Mouse (Mus musculus): ENCODE data around the gene Slpi. TPM values are rescaled to one million over a fixed set of nuclear protein-coding genes. Genes with fewer than 3 reads are reported as not detected.

Gene Slpi
- polyA plus RNA-seq, 1 experiment from 2014 or later, result not detected

DNA sequence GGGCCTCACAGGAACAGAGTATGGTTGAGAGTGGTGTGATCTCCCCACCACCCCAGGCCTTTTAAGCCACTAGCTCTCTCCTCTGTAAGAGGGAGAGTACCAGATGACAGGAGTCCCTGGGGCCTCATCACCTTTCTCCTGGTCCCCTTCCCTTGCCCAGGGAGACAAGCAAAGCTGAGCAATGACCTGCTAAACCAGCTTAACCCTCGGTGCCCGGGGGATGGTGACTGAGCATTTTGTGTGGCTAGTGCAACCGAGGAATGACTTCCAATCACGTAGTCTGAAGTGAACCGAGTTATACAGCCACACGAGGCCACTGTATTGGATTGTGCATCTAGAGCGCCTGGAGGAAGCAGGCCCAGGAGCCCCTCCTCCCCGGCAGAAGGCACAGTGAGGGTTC lies 35.5 kb upstream of the Slpi start:
- Histone ChIP-seq H3K4me2 (replicated peaks; ENCODE audit: low read depth, low read length) (no peak overlapping the region), H3K27me3 (ENCODE audit: control insufficient read depth, insufficient read depth, low read length) (no peaks in the 10 kb centered on the region), H3K36me3 (ENCODE audit: control insufficient read depth, insufficient read depth, low read length) (peaks cover 34% of the 10 kb centered on the region; the same call in 1 of the 2 replicates), H3K9ac (ENCODE audit: low read depth, low read length) (no peak overlapping the region), H3K9me3 (ENCODE audit: control insufficient read depth, low read length) (no peaks in the 10 kb centered on the region), H3K27ac (ENCODE audit: low read depth, low read length) (no peak overlapping the region), H3K4me3 (ENCODE audit: low read length) (no peak overlapping the region), H3K4me1 (ENCODE audit: control insufficient read depth, insufficient read depth, low read length) (peaks cover 4% of the 10 kb centered on the region; the same call in 1 of the 2 replicates)
- no peak for ATAC-seq (ENCODE audit: low FRiP score, low TSS enrichment)
- 89% methylated on average over 8 of the region's 8 CpGs for WGBS

DNA sequence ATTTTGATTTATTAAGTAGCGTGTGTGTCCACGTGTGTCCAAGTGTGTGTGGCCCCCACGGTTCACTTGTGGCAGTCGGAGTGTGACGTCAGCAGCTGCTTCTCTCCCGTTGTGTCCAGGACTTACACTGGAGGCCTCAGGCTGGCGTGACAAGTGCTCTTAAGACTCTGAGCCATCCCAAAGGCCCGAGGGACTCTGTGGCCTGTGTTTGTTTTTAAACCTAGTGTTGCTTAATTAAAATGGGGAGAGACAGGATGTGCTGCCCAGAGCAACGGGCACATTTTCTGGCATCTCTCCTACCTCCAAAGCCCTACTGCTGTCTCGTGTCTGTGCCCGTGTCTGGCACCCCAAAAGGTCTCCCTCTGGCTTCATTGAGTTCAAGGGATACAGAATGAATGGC lies 34.6 kb upstream of the Slpi start:
- Histone ChIP-seq H3K9ac (ENCODE audit: low read depth, low read length) (no peak overlapping the region), H3K4me1 (ENCODE audit: control insufficient read depth, insufficient read depth, low read length) (peaks cover 11% of the 10 kb centered on the region), H3K4me3 (ENCODE audit: low read length) (no peak overlapping the region), H3K27me3 (ENCODE audit: control insufficient read depth, insufficient read depth, low read length) (no peaks in the 10 kb centered on the region), H3K4me2 (replicated peaks; ENCODE audit: low read depth, low read length) (no peak overlapping the region), H3K27ac (ENCODE audit: low read depth, low read length) (no peak overlapping the region), H3K36me3 (ENCODE audit: control insufficient read depth, insufficient read depth, low read length) (peaks cover 26% of the 10 kb centered on the region; the same call in 1 of the 2 replicates), H3K9me3 (ENCODE audit: control insufficient read depth, low read length) (no peaks in the 10 kb centered on the region)
- no peak for ATAC-seq (ENCODE audit: low FRiP score, low TSS enrichment)
- 73% methylated on average over 11 of the region's 11 CpGs for WGBS

DNA sequence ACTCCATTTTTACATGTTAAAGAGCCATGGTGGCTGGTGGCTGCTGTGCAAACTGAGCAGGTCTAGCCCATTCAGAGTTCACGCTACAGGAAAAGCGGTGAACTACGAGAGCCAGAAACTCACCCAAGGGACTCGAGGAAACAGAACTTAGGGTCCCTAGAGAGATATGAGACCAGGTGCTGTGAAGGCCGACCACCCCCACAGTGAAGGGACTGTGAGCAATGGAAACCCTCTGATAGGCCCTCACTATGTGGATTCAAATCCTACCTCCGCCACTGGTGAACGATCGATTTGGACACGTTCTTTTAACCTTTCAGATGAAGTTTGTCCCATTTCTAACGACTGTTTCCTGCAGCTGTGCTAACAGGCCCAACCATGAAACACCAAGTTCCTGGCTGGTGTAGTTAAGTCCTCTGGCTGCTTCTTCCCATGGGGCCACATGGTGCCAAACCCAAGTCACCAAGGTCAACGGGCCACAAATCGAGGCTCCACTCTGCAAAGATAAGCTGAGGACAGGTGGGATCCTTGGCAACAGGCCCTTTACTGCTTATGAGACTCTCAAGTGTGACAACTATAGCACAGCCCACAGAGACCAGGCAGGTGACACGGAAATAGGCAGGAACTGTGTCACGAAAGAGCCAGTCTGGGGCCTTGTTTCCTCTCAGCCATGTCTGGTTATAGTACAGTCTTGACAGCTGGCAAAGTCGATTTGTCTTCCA lies 33.9 kb upstream of the Slpi start:
- Histone ChIP-seq H3K4me2 (replicated peaks; ENCODE audit: low read depth, low read length) (no peak overlapping the region), H3K4me3 (ENCODE audit: low read length) (no peak overlapping the region), H3K4me1 (ENCODE audit: control insufficient read depth, insufficient read depth, low read length) (peaks cover 12% of the 10 kb centered on the region), H3K27ac (ENCODE audit: low read depth, low read length) (no peak overlapping the region), H3K36me3 (ENCODE audit: control insufficient read depth, insufficient read depth, low read length) (peaks cover 22% of the 10 kb centered on the region; the same call in 1 of the 2 replicates), H3K9ac (ENCODE audit: low read depth, low read length) (no peak overlapping the region), H3K27me3 (ENCODE audit: control insufficient read depth, insufficient read depth, low read length) (no peaks in the 10 kb centered on the region), H3K9me3 (ENCODE audit: control insufficient read depth, low read length) (no peaks in the 10 kb centered on the region)
- 83% methylated on average over 15 of the region's 15 CpGs for WGBS
- no peak for ATAC-seq (ENCODE audit: low FRiP score, low TSS enrichment)

DNA sequence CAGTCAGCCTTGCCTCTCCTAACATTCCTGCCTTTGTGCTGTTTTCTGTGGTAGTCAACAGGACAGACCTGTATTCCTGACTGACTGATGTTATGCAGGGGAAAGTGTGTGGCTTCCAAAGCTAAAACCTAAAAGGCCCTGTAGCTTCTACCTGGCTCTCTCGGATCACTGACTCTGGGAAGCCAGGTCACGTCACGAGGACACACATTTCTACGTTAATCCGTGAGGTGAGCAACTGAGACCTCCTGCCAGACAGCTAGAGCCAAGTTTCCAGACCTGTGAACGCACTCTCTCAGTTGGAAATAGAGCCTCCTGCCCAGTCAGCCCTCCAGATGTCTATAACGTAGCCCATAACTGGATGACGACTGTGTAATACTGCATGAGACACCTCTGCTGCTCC lies 33.1 kb upstream of the Slpi start:
- WGBS, result 73% methylated on average over 8 of the region's 8 CpGs
- H3K27me3 ChIP-seq (ENCODE audit: control insufficient read depth, insufficient read depth, low read length), result no peaks in the 10 kb centered on the region
- no peak overlapping the region for H3K27ac ChIP-seq (ENCODE audit: low read depth, low read length)
- no peak overlapping the region for H3K4me3 ChIP-seq (ENCODE audit: low read length)
- peaks cover 14% of the 10 kb centered on the region; the same call in 1 of the 2 replicates for H3K36me3 ChIP-seq (ENCODE audit: control insufficient read depth, insufficient read depth, low read length)
- ATAC-seq (ENCODE audit: low FRiP score, low TSS enrichment), result no peak
- H3K9me3 ChIP-seq (ENCODE audit: control insufficient read depth, low read length), result no peaks in the 10 kb centered on the region
- no peak overlapping the region for H3K9ac ChIP-seq (ENCODE audit: low read depth, low read length)
- peaks cover 15% of the 10 kb centered on the region for H3K4me1 ChIP-seq (ENCODE audit: control insufficient read depth, insufficient read depth, low read length)
- H3K4me2 ChIP-seq (replicated peaks; ENCODE audit: low read depth, low read length), result no peak overlapping the region

DNA sequence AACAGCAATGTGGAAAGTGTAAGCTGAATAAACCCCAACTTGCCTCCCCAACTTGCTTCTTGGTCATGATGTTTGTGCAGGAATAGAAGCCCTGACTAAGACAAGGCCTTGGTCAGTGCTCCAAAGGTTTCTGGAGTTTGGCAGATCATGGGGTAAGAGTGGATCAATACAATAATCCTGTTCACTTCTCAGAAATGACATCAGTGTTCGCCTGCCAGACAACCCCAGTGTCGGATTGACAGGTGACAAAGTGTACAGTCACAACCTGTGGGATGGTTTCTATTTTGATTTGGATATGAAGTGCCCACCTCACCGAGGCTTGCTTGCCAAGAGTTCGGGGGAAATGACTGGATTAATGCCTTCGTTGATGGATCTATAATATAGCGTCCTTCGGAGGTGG lies 32.4 kb upstream of the Slpi start:
- WGBS, result 91% methylated on average over 7 of the region's 7 CpGs
- H3K9me3 ChIP-seq (ENCODE audit: control insufficient read depth, low read length), result no peaks in the 10 kb centered on the region
- no peaks in the 10 kb centered on the region for H3K27me3 ChIP-seq (ENCODE audit: control insufficient read depth, insufficient read depth, low read length)
- H3K4me1 ChIP-seq (ENCODE audit: control insufficient read depth, insufficient read depth, low read length), result peaks cover 15% of the 10 kb centered on the region
- no peak overlapping the region for H3K4me2 ChIP-seq (replicated peaks; ENCODE audit: low read depth, low read length)
- no peak overlapping the region for H3K4me3 ChIP-seq (ENCODE audit: low read length)
- no peak overlapping the region for H3K9ac ChIP-seq (ENCODE audit: low read depth, low read length)
- no peak overlapping the region for H3K27ac ChIP-seq (ENCODE audit: low read depth, low read length)
- peaks cover 11% of the 10 kb centered on the region; the same call in 1 of the 2 replicates for H3K36me3 ChIP-seq (ENCODE audit: control insufficient read depth, insufficient read depth, low read length)
- no peak for ATAC-seq (ENCODE audit: low FRiP score, low TSS enrichment)

DNA sequence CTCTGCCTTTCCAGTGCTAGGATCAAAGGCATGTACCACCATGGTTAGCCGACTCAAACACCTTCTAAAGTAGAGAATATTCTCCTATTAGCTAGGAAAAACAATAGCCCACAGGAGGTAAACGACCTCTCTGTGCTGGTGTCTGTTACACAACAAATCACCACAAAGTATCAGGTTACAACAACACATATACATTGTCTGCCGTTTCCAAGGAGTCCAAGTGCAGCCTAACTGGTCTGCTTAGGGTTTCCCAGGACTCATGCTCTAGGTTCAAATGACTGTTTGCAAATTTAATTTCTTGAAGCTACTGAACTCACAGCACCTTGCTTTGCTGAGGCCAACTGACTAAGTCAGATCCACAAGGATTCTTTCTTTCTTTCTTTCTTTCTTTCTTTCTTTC lies 30.6 kb upstream of the Slpi start:
- Histone ChIP-seq H3K27ac (ENCODE audit: low read depth, low read length) (0 out of 2 replicates have a peak overlapping the region, but pooled peaks have one; percentile 11), H3K9me3 (ENCODE audit: control insufficient read depth, low read length) (no peaks in the 10 kb centered on the region), H3K36me3 (ENCODE audit: control insufficient read depth, insufficient read depth, low read length) (peaks cover 6% of the 10 kb centered on the region; the same call in 1 of the 2 replicates), H3K4me2 (replicated peaks; ENCODE audit: low read depth, low read length) (no peak overlapping the region), H3K27me3 (ENCODE audit: control insufficient read depth, insufficient read depth, low read length) (peaks cover 1% of the 10 kb centered on the region; the same call in 1 of the 2 replicates), H3K4me1 (ENCODE audit: control insufficient read depth, insufficient read depth, low read length) (peaks cover 15% of the 10 kb centered on the region), H3K9ac (ENCODE audit: low read depth, low read length) (no peak overlapping the region), H3K4me3 (ENCODE audit: low read length) (no peak overlapping the region)
- WGBS, result 0% methylated on average over 3 of the region's 3 CpGs
- ATAC-seq (ENCODE audit: low FRiP score, low TSS enrichment), result 0 out of 2 replicates have a peak, but pooled peaks have one; percentile 70

DNA sequence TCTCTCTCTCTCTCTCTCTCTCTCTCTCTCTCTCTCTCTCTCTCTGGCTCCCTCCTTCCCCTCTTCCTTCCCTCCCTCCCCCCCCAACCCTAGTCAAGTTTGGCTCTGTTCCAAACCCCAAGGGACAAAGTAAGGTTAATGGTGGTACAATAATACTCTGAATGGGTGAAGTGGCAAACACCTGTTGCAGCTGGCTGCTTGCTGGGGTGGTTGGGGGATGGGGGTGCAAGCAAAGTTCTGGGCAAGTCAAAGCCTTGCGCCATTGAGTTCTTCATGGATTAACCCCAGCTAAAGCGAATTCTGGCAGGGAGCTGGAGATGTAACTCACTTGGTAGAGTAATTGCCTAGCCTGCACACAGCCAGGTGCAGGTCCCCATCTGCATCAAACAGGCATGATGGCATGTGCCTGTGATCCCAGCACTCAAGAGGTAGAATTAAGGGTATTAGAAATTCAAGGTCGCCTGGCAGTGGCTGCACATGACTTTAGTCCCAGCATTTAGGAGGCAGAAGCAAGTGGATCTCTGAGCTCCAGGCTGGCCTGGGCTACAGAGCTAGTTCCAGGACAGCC lies 29.5 kb upstream of the Slpi start:
- Histone ChIP-seq H3K9ac (ENCODE audit: low read depth, low read length) (no peak overlapping the region), H3K27me3 (ENCODE audit: control insufficient read depth, insufficient read depth, low read length) (peaks cover 6% of the 10 kb centered on the region; the same call in 1 of the 2 replicates), H3K36me3 (ENCODE audit: control insufficient read depth, insufficient read depth, low read length) (no peaks in the 10 kb centered on the region), H3K9me3 (ENCODE audit: control insufficient read depth, low read length) (no peaks in the 10 kb centered on the region), H3K4me3 (ENCODE audit: low read length) (no peak overlapping the region), H3K4me2 (replicated peaks; ENCODE audit: low read depth, low read length) (no peak overlapping the region), H3K27ac (ENCODE audit: low read depth, low read length) (peak overlapping the region; percentile 8; the same call in 1 of the 2 replicates), H3K4me1 (ENCODE audit: control insufficient read depth, insufficient read depth, low read length) (peaks cover 15% of the 10 kb centered on the region)
- WGBS, result 37% methylated on average over 3 of the region's 3 CpGs
- ATAC-seq (ENCODE audit: low FRiP score, low TSS enrichment), result no peak

DNA sequence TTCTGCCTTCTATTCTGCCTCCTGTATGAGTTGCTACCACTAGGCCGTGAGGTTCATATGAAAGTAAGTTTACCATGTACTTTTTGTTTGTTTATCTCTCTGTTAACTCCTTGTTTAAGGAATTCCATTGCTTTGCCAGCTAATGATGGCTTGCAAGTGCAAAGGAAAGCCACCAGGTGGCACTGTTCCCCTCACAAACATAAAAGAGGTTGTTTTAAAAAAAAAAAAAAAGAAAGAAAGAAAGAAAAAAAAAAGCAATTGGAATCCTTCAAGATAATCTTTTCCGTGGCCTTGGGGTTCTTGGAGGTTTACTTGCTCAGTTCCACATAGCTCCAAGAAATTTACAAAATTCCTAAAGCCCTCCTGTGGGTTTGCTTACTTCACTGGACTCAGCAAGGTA lies 28.3 kb upstream of the Slpi start:
- WGBS, result 3% methylated on average over 2 of the region's 2 CpGs
- Histone ChIP-seq H3K4me2 (replicated peaks; ENCODE audit: low read depth, low read length) (no peak overlapping the region), H3K36me3 (ENCODE audit: control insufficient read depth, insufficient read depth, low read length) (no peaks in the 10 kb centered on the region), H3K9me3 (ENCODE audit: control insufficient read depth, low read length) (no peaks in the 10 kb centered on the region), H3K4me1 (ENCODE audit: control insufficient read depth, insufficient read depth, low read length) (peaks cover 15% of the 10 kb centered on the region), H3K27ac (ENCODE audit: low read depth, low read length) (no peak overlapping the region), H3K27me3 (ENCODE audit: control insufficient read depth, insufficient read depth, low read length) (peaks cover 6% of the 10 kb centered on the region; the same call in 1 of the 2 replicates), H3K4me3 (ENCODE audit: low read length) (no peak overlapping the region), H3K9ac (ENCODE audit: low read depth, low read length) (no peak overlapping the region)
- no peak for ATAC-seq (ENCODE audit: low FRiP score, low TSS enrichment)

DNA sequence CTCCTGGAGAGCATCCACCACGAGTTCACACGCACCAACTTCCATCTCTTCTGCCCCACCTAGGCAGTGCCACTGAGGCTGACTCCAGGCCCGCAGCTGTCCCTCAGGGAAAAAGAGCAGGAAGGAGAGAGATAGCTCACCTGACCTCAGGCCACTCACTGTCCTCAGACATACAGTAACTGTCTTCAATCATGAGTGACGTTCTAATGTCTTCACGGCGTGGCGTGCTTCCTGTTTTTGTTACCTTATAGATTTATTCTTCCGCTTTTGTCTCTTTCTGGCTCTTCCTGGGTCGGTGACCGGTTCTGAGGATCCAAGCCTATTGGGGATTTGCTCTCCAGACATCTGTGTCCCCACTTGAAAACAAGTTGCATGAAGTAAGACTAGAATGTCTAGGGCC lies 25.7 kb upstream of the Slpi start:
- Histone ChIP-seq H3K4me1 (ENCODE audit: control insufficient read depth, insufficient read depth, low read length) (peaks cover 13% of the 10 kb centered on the region), H3K9ac (ENCODE audit: low read depth, low read length) (peak overlapping the region; percentile 40), H3K27ac (ENCODE audit: low read depth, low read length) (no peak overlapping the region), H3K27me3 (ENCODE audit: control insufficient read depth, insufficient read depth, low read length) (peaks cover 20% of the 10 kb centered on the region), H3K4me2 (replicated peaks; ENCODE audit: low read depth, low read length) (peak overlapping the region; percentile 37), H3K36me3 (ENCODE audit: control insufficient read depth, insufficient read depth, low read length) (no peaks in the 10 kb centered on the region), H3K4me3 (ENCODE audit: low read length) (peak overlapping the region; percentile 17; the same call in 1 of the 2 replicates), H3K9me3 (ENCODE audit: control insufficient read depth, low read length) (no peaks in the 10 kb centered on the region)
- no peak for ATAC-seq (ENCODE audit: low FRiP score, low TSS enrichment)
- 60% methylated on average over 10 of the region's 10 CpGs for WGBS

All from kidney, embryonic 14.5 days (tissue).